In the genomic region with DNA sequence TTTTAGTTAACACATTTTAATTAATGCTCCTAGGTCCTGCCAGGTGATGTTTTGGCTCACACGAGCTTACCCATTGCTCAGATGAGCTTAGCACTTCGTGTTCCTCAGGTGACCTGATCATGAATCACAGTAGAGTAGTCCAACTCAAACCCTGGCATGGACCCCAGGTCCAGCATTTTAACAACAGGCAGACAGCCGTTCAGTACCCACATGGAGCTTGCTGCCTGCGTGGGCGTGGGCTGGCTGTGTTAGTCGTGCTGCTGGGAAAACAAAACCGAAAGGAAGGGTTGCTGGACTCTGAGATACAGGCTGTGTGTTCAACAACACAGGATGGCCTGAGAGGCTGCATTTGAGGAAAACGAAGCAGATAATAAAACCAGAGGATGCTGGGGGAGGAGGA, we compare ENCODE assay signal across 15 mouse cellular contexts. TPM values are rescaled to one million over a fixed set of nuclear protein-coding genes. Genes with fewer than 3 reads are reported as not detected.
DNase-seq lines count a peak whose midpoint lies in the region; ATAC-seq and TF ChIP-seq lines count a peak whose summit lies in the region.
"Had no signal": no experiment of that assay in that cellular context is flagged by ENCODE, and none has a peak within 500 bp of the region (broad histone marks: within the 10 kb centered on the region; RNA-seq: fewer than 3 reads in every experiment).

No protein-coding gene starts in this region.

- H3K4me1 ChIP-seq in cerebellum, adult 2 months (ENCODE audit: control insufficient read depth, insufficient read depth, low read length): peaks cover 23% of the 10 kb centered on the region
- H3K4me1 ChIP-seq: forebrain, embryonic 10.5 days had no signal

- no peak for TF ChIP-seq POLR2A in cerebellum, adult 2 months (IDR thresholded peaks at IDR 0.05; ENCODE audit: borderline replicate concordance, insufficient read depth, low read length)

- H3K27ac ChIP-seq in cerebellum, adult 2 months (ENCODE audit: insufficient read depth, low read length): no peak overlapping the region
- H3K27ac ChIP-seq: forebrain, embryonic 10.5 days; layer of hippocampus, adult 2 months; liver, embryonic 14.5 days had no signal

- no peaks in the 10 kb centered on the region for H3K27me3 ChIP-seq in cerebellum, adult 2 months (ENCODE audit: control insufficient read depth, insufficient read depth, low read length)

- no peak overlapping the region for H3K4me3 ChIP-seq in cerebellum, adult 2 months (replicated peaks; ENCODE audit: insufficient read depth, low read depth, low read length)
- H3K4me3 ChIP-seq: forebrain, embryonic 10.5 days; layer of hippocampus, adult 2 months had no signal

- 17% methylated on average over 8 of the region's 8 CpGs for WGBS in cerebellum, adult 2 months

- no peak for TF ChIP-seq CTCF in cerebellum, adult 2 months (IDR thresholded peaks at IDR 0.05; ENCODE audit: borderline replicate concordance, insufficient read depth, low read depth, low read length)

- ATAC-seq in CD4-positive, CD25-positive, alpha-beta regulatory T cell, adult 4 months: no peak
- ATAC-seq: intestine, embryonic 16.5 days had no signal

- intact Hi-C loops in left cerebral cortex, postnatal 25 days (cut with DNase I): no loop called here
- intact Hi-C loops in left cerebral cortex, postnatal 4 days (cut with DNase I): no loop called here
- intact Hi-C loops in left cerebral cortex, postnatal 36 days (cut with DNase I): no loop called here

- DNase-seq in CD4-positive, CD25-positive, alpha-beta regulatory T cell, adult 2 months (ENCODE audit: low read depth, low spot score): peak; percentile 8
- peak; percentile 20 to 45 for DNase-seq in left cerebral cortex, postnatal 25 days (ENCODE audit: low spot score in 2 of 2)
- no peak for DNase-seq in left cerebral cortex, postnatal 4 days
- peak; percentile 39 to 69 for DNase-seq in cerebellum, adult 2 months
- peak; percentile 20 to 31 for DNase-seq in left cerebral cortex, postnatal 36 days (ENCODE audit: low spot score in 2 of 2)
- DNase-seq in urinary bladder, adult 18-20 months (ENCODE audit: low spot score in 2 of 2): no peak
- no peak for DNase-seq in spleen, adult 18-20 months
- DNase-seq: adrenal gland, postnatal 36 days; gastrocnemius, postnatal 14 days had no signal

RNA-seq across cellular contexts. Expression of a gene that starts 36.5 kb away (rescaled TPM):
- polyA plus RNA-seq in CD4-positive, CD25-positive, alpha-beta regulatory T cell, adult 4 months (2017; shearing (Covaris generic)): not detected
- total RNA-seq in left cerebral cortex, postnatal 25 days (2021): not detected
- total RNA-seq in left cerebral cortex, postnatal 4 days (2021): not detected
- polyA plus RNA-seq in cerebellum, adult 2 months (2012; rRNA removed): 0.05 TPM in 1 of 2 replicates, not detected in the other
- total RNA-seq in left cerebral cortex, postnatal 36 days (2021): under 1 TPM; 0.15 to 0.18 TPM
- total RNA-seq: megakaryocyte progenitor cell, adult 5-6 weeks had no signal
- polyA plus RNA-seq: forebrain, embryonic 10.5 days; liver, embryonic 14.5 days had no signal

Comparison
In these comparisons a context has a peak if more than half of its experiments do, and no peak if none do; other contexts are left out.
1. DNase-seq: peak in CD4-positive, CD25-positive, alpha-beta regulatory T cell, adult 2 months (single experiment), left cerebral cortex, postnatal 25 days (2 of 2), cerebellum, adult 2 months (2 of 2) and left cerebral cortex, postnatal 36 days (2 of 2); none in left cerebral cortex, postnatal 4 days (single experiment), urinary bladder, adult 18-20 months (0 of 2) and spleen, adult 18-20 months (0 of 2).